Mouse (Mus musculus) layer of hippocampus, adult 8-10 months (tissue): ENCODE measurements around the gene Eif4a2. TPM values are rescaled to one million over a fixed set of nuclear protein-coding genes. Genes with fewer than 3 reads are reported as not detected.
"Not testable (repeated sequence)": the region's sequence is repeated elsewhere in the genome, so short reads cannot be mapped to it uniquely, and the experiment has no call there.

Experiments used
- DNase-seq, 2 experiments: peaks; one replicate each; pipeline ENCODE4 v3.0.0; 2022; ENCODE audit warnings: low spot score in 2 of 2
- total RNA-seq, 4 experiments: library from RNA; stranded (reverse); gene quantifications; 2 replicates each; pipeline ENCODE4 v1.2.4; 2022

Gene Eif4a2
- 100 to 1,000 TPM; 842 to 987 (median 891) TPM for total RNA-seq

DNA sequence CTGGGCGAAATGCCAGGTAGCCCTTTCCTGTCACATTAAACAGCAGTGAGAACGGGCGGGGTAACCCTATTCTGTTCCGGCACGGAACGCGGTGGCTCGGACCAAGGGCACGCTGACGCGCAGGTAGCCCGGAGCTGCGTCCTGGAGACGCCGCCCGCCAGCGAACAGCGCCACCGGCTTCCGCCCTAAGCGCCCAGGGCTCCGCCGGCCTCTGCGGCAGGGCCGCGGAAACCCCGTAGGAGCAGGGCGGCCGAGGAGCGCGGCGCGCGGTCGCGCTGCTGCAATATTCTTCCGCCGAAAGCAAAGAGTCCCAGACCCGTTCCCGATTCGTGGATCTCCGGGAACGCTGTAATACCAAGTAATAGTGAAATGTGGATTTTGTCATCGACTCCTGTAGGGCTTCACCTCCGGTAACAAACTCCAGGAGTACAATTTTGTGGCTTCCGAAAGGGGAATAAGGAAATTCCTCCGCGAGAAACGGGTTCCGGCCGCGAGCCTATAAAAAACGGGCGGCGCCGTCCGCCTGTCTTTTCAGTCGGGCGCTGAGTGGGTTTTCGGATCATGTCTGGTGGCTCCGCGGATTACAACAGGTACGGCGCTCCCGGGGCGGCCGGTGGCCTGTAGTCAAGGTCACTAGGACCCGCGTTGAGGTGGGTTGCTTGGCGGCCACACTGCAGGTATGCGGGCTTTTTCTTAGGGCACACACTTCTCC is at the start of gene Eif4a2:
Eif4a2 (plus strand) TSS at position 214 of the 712 bp plus-strand sequence.
- DNase-seq: peak; percentile 86 to 92

DNA sequence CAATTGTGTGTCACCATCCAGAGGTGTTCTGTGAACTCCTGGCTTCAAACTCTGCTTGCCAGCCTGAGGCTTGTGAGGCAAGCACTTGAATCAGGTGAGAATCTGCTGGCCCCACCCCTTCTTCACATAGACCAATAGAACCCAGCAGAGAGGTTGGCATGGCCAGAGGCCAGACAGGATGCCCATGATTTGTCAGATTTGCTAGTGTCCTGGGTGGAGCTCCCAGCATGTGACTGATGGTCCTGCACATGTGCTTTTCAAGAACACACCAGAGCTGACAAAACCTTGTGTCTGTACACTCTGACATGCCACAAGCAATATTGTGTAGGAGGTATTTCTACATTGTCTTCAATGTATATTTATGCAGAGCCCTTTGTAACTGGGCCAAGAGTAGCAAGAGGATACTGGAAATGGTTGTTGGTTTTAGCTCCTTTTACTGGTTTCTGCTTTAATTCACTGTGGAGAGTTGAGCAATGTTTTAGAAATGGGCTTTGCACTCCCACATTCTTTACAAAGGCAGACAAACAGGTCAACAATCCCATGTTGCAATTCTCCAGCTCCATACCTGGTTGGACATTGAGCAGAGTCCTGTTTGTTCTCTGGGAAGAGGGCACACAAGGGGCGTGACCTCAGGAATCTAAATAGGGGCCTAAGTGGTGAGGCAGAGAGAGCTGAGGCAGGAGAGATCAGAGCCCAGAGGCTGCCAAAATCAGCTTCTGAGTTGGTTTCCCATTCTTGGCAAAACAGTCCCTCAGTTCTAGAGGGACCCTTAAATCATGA is 49.4 kb upstream of the Eif4a2 start, which contains the start of gene Kng1:
Kng1 (plus strand) TSS at position 198 of the 780 bp plus-strand sequence.
- not testable (repeated sequence) for DNase-seq

DNA sequence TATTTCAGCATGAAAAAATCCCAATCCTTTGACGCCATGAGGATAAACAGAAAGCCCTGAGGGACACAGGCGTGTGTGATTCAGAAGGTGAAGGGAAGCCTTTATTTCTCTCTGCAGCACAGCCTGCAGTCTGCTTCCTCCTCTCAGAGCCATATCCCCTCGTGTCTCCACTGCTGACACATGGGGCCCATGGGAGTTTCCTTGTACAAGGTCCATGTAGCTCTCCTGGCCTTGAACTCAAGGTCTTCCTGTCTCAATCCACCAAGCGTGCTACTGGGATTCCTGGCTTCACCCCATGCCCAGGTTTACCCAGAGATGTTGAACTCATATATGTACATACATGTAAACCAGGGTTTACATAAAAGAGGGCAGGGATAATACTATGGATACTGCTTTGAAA is 47.6 kb upstream of the Eif4a2 start:
- DNase-seq: not testable (repeated sequence)

DNA sequence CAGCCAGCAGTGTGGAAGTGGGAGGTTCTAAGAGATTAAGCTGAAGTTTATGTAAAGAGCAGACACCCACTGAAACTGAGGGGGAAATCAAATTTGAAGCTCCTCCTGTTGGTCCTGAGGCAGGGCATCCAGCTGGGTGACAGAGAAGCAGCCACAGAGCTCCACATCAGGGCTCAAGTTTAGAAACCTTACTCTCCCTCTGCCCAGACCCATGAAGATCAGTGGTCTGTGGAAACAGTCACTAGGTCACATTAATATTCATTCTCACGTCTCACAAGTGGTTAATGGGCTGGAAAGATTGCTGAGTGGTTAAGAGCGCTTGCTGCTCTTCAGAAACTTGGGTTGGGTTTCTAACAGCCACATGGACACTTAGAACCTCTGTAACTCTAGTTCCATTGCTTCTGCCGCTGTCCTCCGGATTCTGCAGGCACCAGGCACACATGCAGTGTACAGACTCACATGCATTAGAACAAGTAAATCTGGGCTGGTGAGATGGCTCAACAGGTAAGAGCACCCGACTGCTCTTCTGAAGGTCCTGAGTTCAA is 46.4 kb upstream of the Eif4a2 start:
- not testable (repeated sequence) for DNase-seq

DNA sequence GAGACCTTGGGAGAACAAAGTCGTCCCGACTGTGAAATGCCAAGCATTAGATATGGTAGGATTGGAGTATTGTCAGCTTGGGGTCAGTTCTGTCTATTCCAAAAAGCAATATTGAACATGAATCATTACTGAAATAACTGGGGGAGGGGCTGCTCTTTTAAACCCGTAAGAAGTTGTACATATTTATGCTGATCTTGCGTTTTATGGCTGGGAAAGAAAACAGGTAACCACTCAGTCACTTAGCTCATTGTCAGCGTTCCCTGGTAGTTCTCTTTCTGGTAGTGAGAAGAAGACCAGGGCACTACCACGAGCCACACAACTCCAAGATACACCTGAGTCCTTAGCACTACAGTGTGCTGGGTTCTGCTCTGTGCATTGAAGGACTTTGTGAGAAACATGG is 29.7 kb upstream of the Eif4a2 start:
- not testable (repeated sequence) for DNase-seq

DNA sequence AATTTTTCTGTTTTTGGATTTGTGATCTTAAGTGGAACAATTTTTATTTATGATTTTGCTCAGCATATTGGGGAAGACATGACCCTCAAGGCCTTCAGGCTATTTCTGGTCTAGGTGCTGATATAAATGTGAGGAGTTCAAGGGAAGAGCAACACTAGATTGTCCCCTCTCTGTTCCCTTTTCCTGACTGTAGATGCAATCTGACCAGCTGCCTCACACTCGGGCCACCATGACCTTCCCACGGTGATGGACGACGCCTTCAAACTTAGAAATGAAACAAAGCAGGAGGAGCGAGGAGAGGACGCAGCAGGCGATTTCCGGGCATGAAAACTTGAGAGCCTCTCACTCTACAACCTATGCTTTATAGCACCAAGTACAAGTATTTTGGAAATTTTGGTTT is 20.1 kb upstream of the Eif4a2 start:
- DNase-seq: not testable (repeated sequence)

DNA sequence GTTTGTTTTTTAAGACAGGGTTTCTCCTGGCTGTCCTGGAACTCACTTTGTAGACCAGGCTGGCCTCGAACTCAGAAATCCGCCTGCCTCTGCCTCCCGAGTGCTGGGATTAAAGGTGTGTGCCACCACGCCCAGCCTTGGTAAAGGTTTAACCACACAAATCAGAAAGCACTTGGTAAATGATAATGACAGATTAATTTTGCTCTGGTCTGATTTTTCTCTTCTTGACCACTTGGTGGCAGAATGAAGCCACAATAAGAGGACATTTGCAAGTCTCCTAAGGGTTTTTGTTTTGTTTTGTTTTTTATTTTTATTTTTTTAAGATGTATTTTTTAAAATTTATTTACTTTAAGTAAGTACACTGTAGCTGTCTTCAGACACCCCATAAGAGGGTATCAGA is 19.5 kb upstream of the Eif4a2 start:
- not testable (repeated sequence) for DNase-seq

DNA sequence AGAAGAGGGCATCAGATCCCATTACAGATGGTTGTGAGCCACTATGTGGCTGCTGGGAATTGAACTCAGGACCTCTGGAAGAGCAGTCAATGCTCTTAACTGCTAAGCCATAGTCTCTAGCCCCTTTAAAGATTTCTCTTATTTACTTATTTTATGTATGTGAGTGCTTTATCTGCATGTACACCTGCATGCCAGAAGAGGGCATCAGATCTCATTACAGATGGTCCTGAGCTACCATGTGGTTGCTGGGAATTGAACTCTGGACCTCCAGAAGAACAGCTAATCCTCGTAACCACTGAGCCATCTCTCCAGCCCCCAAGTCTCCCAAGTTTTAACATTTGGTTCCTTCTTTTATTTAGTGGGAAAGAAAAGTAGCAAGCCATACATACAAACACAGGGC is 18.8 kb upstream of the Eif4a2 start:
- DNase-seq: not testable (repeated sequence)

DNA sequence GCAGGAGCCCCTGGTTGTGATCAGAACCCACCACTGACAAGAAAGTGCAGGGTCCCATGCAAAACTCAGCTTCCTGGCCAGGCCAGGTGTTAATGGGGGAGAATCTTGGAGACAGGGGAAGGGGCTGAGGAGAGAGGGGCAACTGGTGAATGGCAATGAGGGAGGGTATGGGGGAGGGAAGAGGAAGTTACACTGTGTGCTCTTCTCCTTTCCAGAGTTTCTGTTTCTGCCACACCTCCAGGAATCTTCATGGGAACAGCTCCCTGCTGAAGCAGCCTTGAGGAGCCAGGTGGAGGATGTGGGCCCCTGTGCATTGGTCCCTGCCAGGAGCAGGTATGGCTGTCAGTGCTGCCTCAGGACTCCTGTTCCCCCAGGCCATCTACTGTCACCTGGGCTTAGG is 15.9 kb upstream of the Eif4a2 start:
- DNase-seq: not testable (repeated sequence)

DNA sequence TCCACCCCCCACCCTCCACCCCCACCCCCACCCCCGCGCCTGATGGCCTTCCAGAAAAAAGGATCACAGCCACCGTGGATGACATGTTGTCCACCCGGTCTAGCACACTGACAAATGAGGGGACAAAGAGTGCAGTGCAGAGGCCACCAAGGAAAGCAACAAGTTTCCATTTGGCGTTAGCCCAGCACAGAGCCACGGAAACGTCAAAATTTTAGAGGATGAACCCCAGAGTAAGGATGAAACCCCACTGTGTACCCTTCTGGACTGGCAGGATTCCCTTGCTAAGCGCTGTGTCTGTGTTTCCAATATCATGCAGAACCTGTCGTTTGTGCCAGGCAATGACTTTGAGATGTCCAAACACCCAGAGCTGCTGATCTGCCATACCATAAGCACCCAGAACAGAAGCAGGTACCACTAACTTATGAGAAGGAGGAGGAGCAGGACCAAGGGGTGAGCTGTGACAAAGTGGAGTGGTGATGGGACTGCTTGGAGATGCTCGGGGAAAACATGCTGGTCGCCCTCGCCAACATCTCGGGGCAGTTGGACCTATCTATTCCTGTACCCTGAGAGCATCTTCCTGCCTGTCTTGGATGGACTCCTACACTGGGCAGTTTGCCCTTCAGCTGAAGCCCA is 13.8 kb upstream of the Eif4a2 start:
- no peak for DNase-seq

DNA sequence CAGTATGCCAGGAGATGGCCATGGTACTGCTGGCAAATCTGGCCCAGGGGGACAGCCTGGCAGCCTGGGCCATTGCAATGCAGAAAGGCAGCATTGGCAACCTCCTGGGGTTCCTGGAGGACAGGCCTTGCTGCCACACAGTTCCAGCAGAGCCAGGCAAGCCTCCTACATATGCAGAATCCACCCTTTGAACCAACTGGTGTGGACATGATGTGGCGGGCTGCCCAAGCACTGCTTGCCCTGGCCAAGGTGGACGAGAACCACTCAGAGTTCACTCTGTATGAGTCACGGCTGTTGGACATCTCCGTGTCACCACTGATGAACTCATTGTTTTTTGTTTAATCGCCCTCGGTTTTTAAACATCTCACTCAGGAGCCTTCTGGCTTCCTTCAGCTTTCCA is 13.1 kb upstream of the Eif4a2 start:
- no peak for DNase-seq

DNA sequence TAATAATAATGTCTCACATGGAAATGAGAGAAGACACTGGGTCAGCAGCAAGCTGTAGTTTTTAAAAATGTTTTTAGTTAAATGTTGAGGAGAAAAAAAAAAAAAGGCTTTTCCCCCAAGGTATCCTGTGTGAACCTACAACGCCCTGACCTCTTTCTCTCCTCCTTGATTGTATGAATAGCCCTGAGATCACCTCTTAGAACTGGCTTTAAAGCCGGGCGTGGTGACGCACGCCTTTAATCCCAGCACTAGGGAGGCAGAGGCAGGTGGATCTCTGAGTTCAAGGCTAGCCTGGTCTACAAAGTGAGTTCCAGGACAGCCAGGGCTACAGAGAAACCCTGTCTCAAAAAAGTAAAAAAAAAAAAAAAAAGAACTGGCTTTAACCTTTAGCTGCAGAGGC is 11.7 kb upstream of the Eif4a2 start:
- not testable (repeated sequence) for DNase-seq

DNA sequence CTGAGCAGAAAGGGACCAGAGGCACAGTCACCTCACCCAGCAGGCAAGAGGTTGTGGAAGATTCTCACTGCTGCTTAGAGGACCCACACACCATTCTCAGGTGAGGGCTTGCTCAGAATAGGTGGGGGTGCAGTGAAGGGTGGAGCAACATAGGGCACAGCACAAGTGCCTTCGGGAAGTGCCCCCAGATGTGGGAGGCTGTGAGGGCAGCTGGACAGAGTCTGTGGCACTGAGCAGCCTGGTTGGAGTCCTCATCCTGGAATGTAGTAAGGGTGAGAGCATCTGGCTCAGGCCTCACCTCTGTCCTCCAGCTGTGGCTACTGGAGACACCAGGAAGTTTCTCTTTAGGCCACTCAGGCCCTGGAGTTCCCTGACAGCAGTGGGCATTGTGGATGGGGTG is 10.4 kb upstream of the Eif4a2 start:
- not testable (repeated sequence) for DNase-seq

DNA sequence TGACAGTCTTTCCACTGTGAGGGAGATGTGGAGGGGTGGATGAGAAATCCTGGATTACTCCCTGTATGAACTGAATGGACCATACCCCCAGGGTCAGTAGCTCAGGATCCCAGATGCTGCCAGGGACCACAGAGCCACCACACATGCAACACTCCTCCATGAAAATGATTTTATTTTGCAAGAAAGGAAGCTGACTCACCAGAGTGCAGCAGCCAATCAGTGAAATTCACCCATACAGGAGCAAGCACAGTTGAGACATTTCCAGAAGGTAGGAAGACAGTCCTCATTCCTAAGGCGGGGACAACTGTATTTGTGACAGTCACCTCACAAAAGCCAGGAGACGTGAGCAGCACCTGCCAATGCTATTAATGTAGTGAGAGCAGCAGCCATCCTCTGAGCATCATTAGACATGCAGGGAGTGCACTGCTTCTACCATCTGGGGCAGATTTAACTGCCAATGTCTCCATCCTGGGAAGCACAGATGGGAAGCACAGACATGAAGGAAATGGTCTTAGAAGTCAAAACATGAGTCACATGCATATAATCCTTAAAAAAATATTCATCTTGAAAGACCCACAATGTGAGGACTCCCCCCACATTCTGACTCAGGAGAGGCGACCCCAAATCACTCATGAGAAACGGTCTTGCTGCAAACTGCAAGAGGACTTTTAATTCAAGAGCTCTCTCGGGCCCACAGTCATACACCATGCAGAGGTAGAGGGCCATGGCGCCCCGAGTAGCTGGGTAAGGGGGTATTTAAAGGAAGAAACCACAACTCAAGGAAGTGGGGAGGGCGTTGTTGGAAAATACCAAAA is 9.7 kb upstream of the Eif4a2 start:
- DNase-seq: peak; percentile 60 to 61

DNA sequence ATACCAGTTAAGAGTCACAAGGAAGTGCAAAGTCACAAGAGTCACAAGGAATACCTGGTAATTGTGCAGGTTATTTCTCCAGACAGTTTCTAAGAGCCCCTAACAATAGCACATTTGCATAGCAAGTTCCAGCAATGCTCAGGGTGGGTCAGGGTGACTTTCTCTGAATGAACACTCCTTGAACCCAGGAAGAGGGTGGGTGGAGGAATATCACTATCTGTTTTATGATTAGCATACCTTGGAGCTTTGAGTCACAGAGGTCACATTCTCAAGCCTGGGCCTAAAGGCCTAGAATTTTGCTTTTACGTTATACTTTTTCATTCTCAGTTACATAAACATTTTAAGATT is 9.2 kb upstream of the Eif4a2 start:
- DNase-seq: not testable (repeated sequence)

DNA sequence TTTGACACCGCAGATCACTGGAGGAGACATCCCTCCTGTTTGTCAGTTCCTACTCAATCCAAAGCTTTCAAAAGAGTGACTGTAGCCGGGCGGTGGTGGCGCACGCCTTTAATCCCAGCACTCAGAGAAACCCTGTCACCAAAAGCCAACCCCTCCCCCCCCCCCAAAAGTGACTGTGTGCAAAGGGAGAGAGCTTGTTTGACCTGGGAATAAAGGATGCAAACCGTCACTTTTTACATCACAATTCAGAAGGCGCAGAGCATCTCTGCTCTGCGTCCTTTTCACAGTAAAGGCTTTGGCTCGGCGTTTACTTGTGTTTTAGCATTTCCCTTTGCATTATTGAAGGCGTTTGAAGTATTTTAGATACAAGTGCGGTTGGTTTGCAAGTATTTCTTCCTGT is 7.6 kb upstream of the Eif4a2 start:
- no peak for DNase-seq

DNA sequence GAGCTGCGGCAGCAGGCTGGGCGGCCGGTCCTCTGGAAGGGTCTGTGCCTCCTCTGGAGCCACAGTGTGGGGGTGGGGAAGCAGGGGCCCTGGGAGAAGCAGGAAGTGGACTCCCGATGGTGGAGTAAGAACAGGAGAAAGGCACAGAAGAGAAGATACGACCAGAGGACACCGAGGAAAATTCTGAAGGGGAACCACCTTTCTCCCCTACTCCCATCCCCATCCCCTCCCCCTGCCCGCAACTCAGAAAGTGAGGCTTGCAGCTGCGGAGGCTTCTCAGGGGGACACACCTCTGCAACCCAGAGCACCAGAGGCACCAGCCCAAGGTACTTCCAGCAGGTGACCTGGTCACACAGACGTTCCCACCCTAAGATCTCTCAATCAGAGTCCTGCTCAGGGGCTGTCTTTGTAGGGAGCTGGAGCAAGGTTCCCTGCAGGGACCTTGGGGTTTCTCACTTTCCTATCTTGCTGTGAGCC is 7.1 kb upstream of the Eif4a2 start:
- no peak for DNase-seq

DNA sequence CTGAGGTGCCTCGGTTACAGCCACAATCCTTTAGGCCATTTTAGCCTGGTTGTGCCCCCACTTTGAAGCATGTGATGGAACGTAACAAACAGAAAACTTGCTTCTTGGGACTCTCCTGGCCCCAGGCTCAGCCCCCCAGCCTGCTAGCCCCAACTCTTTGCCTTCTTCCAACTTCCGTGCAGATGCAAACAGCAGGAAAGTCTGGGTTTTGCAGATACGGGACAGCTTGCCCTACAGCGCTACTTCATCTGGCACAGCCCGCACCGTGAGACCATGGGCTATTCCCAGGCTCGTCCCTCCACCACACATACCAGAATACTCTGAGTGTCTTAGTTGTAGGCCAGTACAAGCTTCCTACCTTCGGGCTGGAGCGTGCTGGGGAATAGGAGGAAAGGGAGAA is 6.6 kb upstream of the Eif4a2 start:
- DNase-seq: no peak

DNA sequence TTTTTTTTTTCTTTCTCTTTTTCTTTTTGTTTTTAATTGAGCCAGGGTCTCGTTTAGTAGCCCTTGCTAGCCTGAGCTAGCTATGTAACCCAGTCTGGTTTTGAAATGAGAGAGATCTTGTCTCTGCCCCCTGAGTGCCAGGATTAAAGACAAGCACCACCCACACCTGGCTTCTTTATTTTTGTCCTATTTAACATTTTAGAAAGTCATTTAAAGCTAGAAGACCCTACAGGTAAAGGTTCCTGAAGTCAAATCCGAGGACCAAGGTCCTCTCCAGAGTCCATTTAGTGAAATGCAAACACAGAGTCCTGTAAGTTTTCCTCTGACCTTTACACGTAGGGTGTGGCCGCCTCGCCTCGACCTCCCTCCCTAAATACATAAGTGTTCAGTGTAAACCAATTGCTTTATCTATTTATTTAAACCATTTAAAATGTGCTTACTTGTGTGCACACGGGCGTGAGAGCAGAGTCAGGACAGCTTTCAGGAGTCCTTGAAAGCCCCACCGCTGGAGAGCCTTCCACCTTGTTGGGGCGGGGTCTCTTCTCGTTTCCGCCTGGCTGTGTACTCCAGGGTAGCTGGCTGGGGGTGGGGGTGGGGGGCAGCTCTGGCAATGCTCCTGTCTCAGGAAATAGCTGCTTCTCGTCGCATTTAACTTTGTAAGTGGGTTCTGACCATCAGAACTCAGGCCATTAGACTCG is 4.8 kb upstream of the Eif4a2 start:
- no peak for DNase-seq

DNA sequence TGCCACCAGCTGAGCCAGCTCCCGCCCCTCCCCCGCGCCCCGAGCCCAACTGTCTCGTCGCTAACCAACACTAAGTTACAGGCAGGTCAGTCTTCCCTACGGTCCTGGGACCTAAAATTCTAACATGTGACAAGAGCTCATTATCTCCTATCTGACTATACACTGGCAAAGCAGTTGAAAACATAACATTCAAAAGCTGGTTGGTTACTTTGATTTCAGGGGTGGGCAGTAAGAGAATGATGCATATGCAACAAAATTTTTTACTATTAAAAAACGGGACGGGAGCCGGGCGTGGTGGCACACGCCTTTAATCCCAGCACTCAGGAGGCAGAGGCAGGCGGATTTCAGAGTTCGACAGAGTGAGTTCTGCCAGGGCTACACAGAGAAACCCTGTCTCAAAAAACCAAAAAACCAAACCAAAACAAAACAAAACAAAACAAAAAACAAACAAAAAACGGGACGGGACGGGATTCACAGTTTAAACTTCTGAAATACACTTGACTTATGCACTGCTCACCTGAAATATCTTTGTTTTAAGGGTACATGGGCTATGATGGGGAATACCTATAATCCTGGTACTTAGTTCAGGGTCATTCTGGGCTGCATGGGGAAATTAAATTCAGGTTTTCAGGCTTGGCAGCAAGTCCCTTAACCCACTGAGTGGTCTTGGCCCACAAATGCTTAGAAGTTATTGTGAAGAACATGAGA is 4.1 kb upstream of the Eif4a2 start:
- no peak for DNase-seq
